Mouse (Mus musculus): ENCODE measurements around the gene Rfx8. TPM values are rescaled to one million over a fixed set of nuclear protein-coding genes. Genes with fewer than 3 reads are reported as not detected.
"Not testable (repeated sequence)": the region's sequence is repeated elsewhere in the genome, so short reads cannot be mapped to it uniquely, and the experiment has no call there.

The Rfx8 gene
- polyA plus RNA-seq, 1 experiment: 0.08 TPM

- 93% methylated on average over 17 of the region's 17 CpGs for WGBS
- DNase-seq (ENCODE audit: low read depth in 1 of 2, low spot score in 2 of 2): no peak
- H3K4me1 ChIP-seq (ENCODE audit: control insufficient read depth, insufficient read depth, insufficient read length): no peaks in the 10 kb centered on the region
- H3K36me3 ChIP-seq (ENCODE audit: control insufficient read depth, insufficient read depth, low read length): no peaks in the 10 kb centered on the region
- TF ChIP-seq CTCF (IDR thresholded peaks at IDR 0.05; ENCODE audit: extremely low read depth, insufficient read depth, insufficient read length, insufficient replicate concordance) (no peak), POLR2A (IDR thresholded peaks at IDR 0.05; ENCODE audit: low read depth, low read length) (no peak)
- H3K27me3 ChIP-seq (ENCODE audit: control insufficient read depth, insufficient read depth, low read length): no peaks in the 10 kb centered on the region
- H3K27ac ChIP-seq (ENCODE audit: insufficient read depth, low read length): no peak overlapping the region
- H3K4me3 ChIP-seq (ENCODE audit: extremely low read depth, insufficient read depth, insufficient read length): no peak overlapping the region
Observed at GRCm38 (mm10) chr1:39670211-39670935, 50.4 kb downstream of the Rfx8 start.

GRCm38 (mm10) chr1:39666751-39667252, 54.0 kb downstream of the Rfx8 start:
- 91% methylated on average over 12 of the region's 12 CpGs for WGBS

DNA sequence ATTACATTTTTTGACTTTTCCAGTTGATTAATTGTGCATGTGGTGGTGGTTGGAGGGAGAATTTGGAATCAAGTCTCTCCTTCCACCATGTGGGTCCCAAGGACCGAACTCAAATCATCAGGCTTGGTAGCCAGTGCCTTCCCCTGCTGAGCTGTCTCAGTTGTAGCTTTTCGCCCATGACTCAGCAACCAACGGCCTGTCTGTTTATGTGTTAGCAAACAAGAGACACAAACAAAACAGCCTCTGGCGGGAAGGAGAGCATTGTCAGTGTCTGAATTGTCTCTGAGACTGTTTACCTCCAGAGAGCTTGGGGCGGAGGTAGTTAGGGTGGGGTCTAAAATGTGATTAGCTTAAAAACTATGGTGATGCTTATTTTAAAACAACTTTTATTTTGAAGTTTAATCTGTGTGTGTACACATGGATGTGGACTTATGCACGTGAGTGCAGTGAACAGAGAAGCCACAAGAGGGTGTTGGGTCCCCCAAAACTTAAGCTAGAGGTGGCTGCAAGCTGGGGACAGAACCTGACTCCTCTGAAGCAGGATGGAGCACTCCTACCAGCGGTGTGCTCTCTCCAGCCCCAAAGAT, 56.7 kb downstream of the Rfx8 start:
- 89% methylated on average over 7 of the region's 7 CpGs for WGBS
- Histone ChIP-seq H3K27ac (ENCODE audit: insufficient read depth, low read length) (no peak overlapping the region), H3K4me3 (ENCODE audit: extremely low read depth, insufficient read depth, insufficient read length) (no peak overlapping the region), H3K4me1 (ENCODE audit: control insufficient read depth, insufficient read depth, insufficient read length) (no peaks in the 10 kb centered on the region), H3K36me3 (ENCODE audit: control insufficient read depth, insufficient read depth, low read length) (no peaks in the 10 kb centered on the region), H3K27me3 (ENCODE audit: control insufficient read depth, insufficient read depth, low read length) (no peaks in the 10 kb centered on the region)
- no peak for DNase-seq (ENCODE audit: low read depth in 1 of 2, low spot score in 2 of 2)
- TF ChIP-seq POLR2A (IDR thresholded peaks at IDR 0.05; ENCODE audit: low read depth, low read length) (no peak), CTCF (IDR thresholded peaks at IDR 0.05; ENCODE audit: extremely low read depth, insufficient read depth, insufficient read length, insufficient replicate concordance) (no peak)

More at GRCm38 (mm10) chr1:39666751-39667252, 54.0 kb downstream of the Rfx8 start:
- TF ChIP-seq CTCF (IDR thresholded peaks at IDR 0.05; ENCODE audit: extremely low read depth, insufficient read depth, insufficient read length, insufficient replicate concordance) (no peak), POLR2A (IDR thresholded peaks at IDR 0.05; ENCODE audit: low read depth, low read length) (no peak)
- no peaks in the 10 kb centered on the region for H3K36me3 ChIP-seq (ENCODE audit: control insufficient read depth, insufficient read depth, low read length)
- H3K27ac ChIP-seq (ENCODE audit: insufficient read depth, low read length): no peak overlapping the region
- no peaks in the 10 kb centered on the region for H3K4me1 ChIP-seq (ENCODE audit: control insufficient read depth, insufficient read depth, insufficient read length)
- H3K4me3 ChIP-seq (ENCODE audit: extremely low read depth, insufficient read depth, insufficient read length): no peak overlapping the region
- no peaks in the 10 kb centered on the region for H3K27me3 ChIP-seq (ENCODE audit: control insufficient read depth, insufficient read depth, low read length)
- DNase-seq (ENCODE audit: low read depth in 1 of 2, low spot score in 2 of 2): no peak

- Histone ChIP-seq H3K4me3 (ENCODE audit: extremely low read depth, insufficient read depth, insufficient read length) (no peak overlapping the region), H3K4me1 (ENCODE audit: control insufficient read depth, insufficient read depth, insufficient read length) (no peaks in the 10 kb centered on the region), H3K27me3 (ENCODE audit: control insufficient read depth, insufficient read depth, low read length) (no peaks in the 10 kb centered on the region), H3K36me3 (ENCODE audit: control insufficient read depth, insufficient read depth, low read length) (no peaks in the 10 kb centered on the region), H3K27ac (ENCODE audit: insufficient read depth, low read length) (no peak overlapping the region)
- no peak for DNase-seq (ENCODE audit: low read depth in 1 of 2, low spot score in 2 of 2)
- WGBS: 94% methylated on average over 4 of the region's 4 CpGs
- TF ChIP-seq CTCF (IDR thresholded peaks at IDR 0.05; ENCODE audit: extremely low read depth, insufficient read depth, insufficient read length, insufficient replicate concordance) (no peak), POLR2A (IDR thresholded peaks at IDR 0.05; ENCODE audit: low read depth, low read length) (no peak)
Observed at GRCm38 (mm10) chr1:39663050-39663449, 57.7 kb downstream of the Rfx8 start.

- 0 out of 2 replicates have a peak, but pooled peaks cover 1% of the 10 kb centered on the region for H3K27me3 ChIP-seq (ENCODE audit: control insufficient read depth, insufficient read depth, low read length)
- no peaks in the 10 kb centered on the region for H3K36me3 ChIP-seq (ENCODE audit: control insufficient read depth, insufficient read depth, low read length)
- DNase-seq (ENCODE audit: low read depth in 1 of 2, low spot score in 2 of 2): no peak
- TF ChIP-seq POLR2A (IDR thresholded peaks at IDR 0.05; ENCODE audit: low read depth, low read length) (no peak), CTCF (IDR thresholded peaks at IDR 0.05; ENCODE audit: extremely low read depth, insufficient read depth, insufficient read length, insufficient replicate concordance) (no peak)
- no peak overlapping the region for H3K27ac ChIP-seq (ENCODE audit: insufficient read depth, low read length)
- no peak overlapping the region for H3K4me3 ChIP-seq (ENCODE audit: extremely low read depth, insufficient read depth, insufficient read length)
- 84% methylated on average over 6 of the region's 6 CpGs for WGBS
- no peaks in the 10 kb centered on the region for H3K4me1 ChIP-seq (ENCODE audit: control insufficient read depth, insufficient read depth, insufficient read length)
Observed at GRCm38 (mm10) chr1:39656976-39657529, 63.7 kb downstream of the Rfx8 start.

GRCm38 (mm10) chr1:39654901-39655300, 65.9 kb downstream of the Rfx8 start:
- H3K4me3 ChIP-seq (ENCODE audit: extremely low read depth, insufficient read depth, insufficient read length); H3K27ac ChIP-seq (ENCODE audit: insufficient read depth, low read length); DNase-seq (ENCODE audit: low read depth in 1 of 2, low spot score in 2 of 2); H3K36me3 ChIP-seq (ENCODE audit: control insufficient read depth, insufficient read depth, low read length); H3K27me3 ChIP-seq (ENCODE audit: control insufficient read depth, insufficient read depth, low read length); H3K4me1 ChIP-seq (ENCODE audit: control insufficient read depth, insufficient read depth, insufficient read length): not testable (repeated sequence)
- WGBS: 94% methylated on average over 18 of the region's 18 CpGs

DNA sequence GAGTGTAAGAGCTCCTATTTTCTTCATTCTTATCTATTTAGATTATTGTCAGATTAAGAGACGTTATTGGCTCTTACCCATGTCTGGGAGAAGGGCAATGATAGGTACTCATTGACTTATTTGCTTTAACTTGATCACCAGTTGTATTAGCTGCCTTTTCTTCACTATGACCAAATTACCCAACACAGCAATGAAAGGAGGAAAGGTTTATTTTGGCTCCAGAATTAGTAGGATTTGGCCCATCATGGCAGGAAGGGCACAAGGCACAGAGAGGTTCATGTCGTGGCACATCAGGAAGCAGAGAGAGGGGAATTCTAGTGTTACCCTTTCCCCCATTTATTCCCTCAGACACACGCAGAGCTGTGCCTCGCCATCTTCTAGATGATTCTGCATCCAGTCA, 67.8 kb downstream of the Rfx8 start:
- DNase-seq (ENCODE audit: low read depth in 1 of 2, low spot score in 2 of 2): no peak
- Histone ChIP-seq H3K27ac (ENCODE audit: insufficient read depth, low read length) (no peak overlapping the region), H3K36me3 (ENCODE audit: control insufficient read depth, insufficient read depth, low read length) (no peaks in the 10 kb centered on the region), H3K27me3 (ENCODE audit: control insufficient read depth, insufficient read depth, low read length) (peaks cover 12% of the 10 kb centered on the region), H3K4me1 (ENCODE audit: control insufficient read depth, insufficient read depth, insufficient read length) (peaks cover 9% of the 10 kb centered on the region), H3K4me3 (ENCODE audit: extremely low read depth, insufficient read depth, insufficient read length) (no peak overlapping the region)
- WGBS: 82% methylated on average over 4 of the region's 4 CpGs
- no peak for TF ChIP-seq POLR2A (IDR thresholded peaks at IDR 0.05; ENCODE audit: low read depth, low read length)
- TF ChIP-seq CTCF (IDR thresholded peaks at IDR 0.05; ENCODE audit: extremely low read depth, insufficient read depth, insufficient read length, insufficient replicate concordance): no peak
